Mouse (Mus musculus) heart, embryonic 10.5 days (tissue): ENCODE results near the gene Agk. TPM values are rescaled to one million over a fixed set of nuclear protein-coding genes. Genes with fewer than 3 reads are reported as not detected.

Source experiments
- DNase-seq: peaks from one replicate; pipeline ENCODE4 v3.0.0-alpha.2; 2017; ENCODE audit warnings: low spot score
- H3K27ac ChIP-seq: fragments of 300-500 bp; sonication (generic); 2 replicates; pipeline ENCODE4 v1.5.1; 2016; ENCODE audit warnings: mild to moderate bottlenecking
- H3K27me3 ChIP-seq: fragments of 300-500 bp; sonication (generic); 2 replicates; pipeline ENCODE4 v1.6.1; 2016; ENCODE audit warnings: mild to moderate bottlenecking; ENCODE audit not compliant: poor library complexity, insufficient read depth, severe bottlenecking
- H3K36me3 ChIP-seq: fragments of 300-500 bp; sonication (generic); 2 replicates; pipeline ENCODE4 v1.6.1; 2016; ENCODE audit warnings: mild to moderate bottlenecking, moderate library complexity
- H3K4me1 ChIP-seq: fragments of 300-500 bp; sonication (generic); 2 replicates; pipeline ENCODE4 v1.6.1; 2016; ENCODE audit warnings: mild to moderate bottlenecking
- H3K4me3 ChIP-seq: fragments of 300-500 bp; sonication (generic); 2 replicates; pipeline ENCODE4 v1.5.1; 2016; ENCODE audit warnings: mild to moderate bottlenecking, moderate library complexity
- H3K9me3 ChIP-seq: fragments of 300-500 bp; sonication (generic); 2 replicates; pipeline ENCODE4 v1.6.1; 2016; ENCODE audit warnings: mild to moderate bottlenecking, moderate library complexity
- WGBS: fragments of 180-500 bp; shearing (Covaris S2); methylation state at CpG from one replicate; pipeline ENCODE4 v1.1.7; 2016; 5-methylcytosine and 5-hydroxymethylcytosine counted together
- polyA plus RNA-seq: library from polyadenylated mRNA; unstranded; fragments of >200 nt; fragmentation: Nextera tagmentation; extraction: Ambion mirVana; gene quantifications from 2 replicates; pipeline ENCODE4 v1.2.1, GENCODE M21; 2016

Gene Agk
- polyA plus RNA-seq = 45.7 and 50.8 TPM in 2 replicates

- Histone ChIP-seq H3K36me3 (peaks cover 7% of the 10 kb centered on the region), H3K9me3 (no peaks in the 10 kb centered on the region), H3K27me3 (no peaks in the 10 kb centered on the region), H3K4me1 (no peaks in the 10 kb centered on the region), H3K4me3 (peak within 1 kb of the TSS; percentile 83), H3K27ac (peak within 1 kb of the TSS; percentile 97)
- WGBS = 3% methylated on average over 52 of the region's 52 CpGs
- DNase-seq = peak; percentile 88
Observed at GRCm38 (mm10) chr6:40324897-40325841, at the start of gene Agk. Gene Agk, plus strand, starts transcription at chr6:40325172.

GRCm38 (mm10) chr6:40300707-40301106 is 24.3 kb upstream of the Agk start:
- no peaks in the 10 kb centered on the region for H3K4me1 ChIP-seq
- no peak overlapping the region for H3K27ac ChIP-seq
- WGBS = 65% methylated on average over 5 of the region's 5 CpGs
- no peaks in the 10 kb centered on the region for H3K27me3 ChIP-seq
- H3K4me3 ChIP-seq = no peak overlapping the region
- H3K9me3 ChIP-seq = no peaks in the 10 kb centered on the region
- no peaks in the 10 kb centered on the region for H3K36me3 ChIP-seq
- DNase-seq = no peak

GRCm38 (mm10) chr6:40303379-40303778 is 21.6 kb upstream of the Agk start:
- Histone ChIP-seq H3K27me3 (no peaks in the 10 kb centered on the region), H3K9me3 (no peaks in the 10 kb centered on the region), H3K27ac (no peak overlapping the region), H3K4me1 (no peaks in the 10 kb centered on the region), H3K4me3 (no peak overlapping the region), H3K36me3 (no peaks in the 10 kb centered on the region)
- no peak for DNase-seq
- 8% methylated on average over 6 of the region's 6 CpGs for WGBS

- Histone ChIP-seq H3K27me3 (no peaks in the 10 kb centered on the region), H3K36me3 (no peaks in the 10 kb centered on the region), H3K9me3 (no peaks in the 10 kb centered on the region), H3K27ac (no peak overlapping the region), H3K4me1 (no peaks in the 10 kb centered on the region), H3K4me3 (no peak overlapping the region)
- no peak for DNase-seq
Observed at GRCm38 (mm10) chr6:40304972-40305371, 20.0 kb upstream of the Agk start.

GRCm38 (mm10) chr6:40326341-40326740 is 1.4 kb downstream of the Agk start:
- Histone ChIP-seq H3K27me3 (no peaks in the 10 kb centered on the region), H3K36me3 (peaks cover 11% of the 10 kb centered on the region), H3K9me3 (no peaks in the 10 kb centered on the region), H3K27ac (no peak overlapping the region), H3K4me3 (peak overlapping the region; percentile 83; the same call in 1 of the 2 replicates), H3K4me1 (no peaks in the 10 kb centered on the region)
- DNase-seq = no peak
- 83% methylated on average over 8 of the region's 8 CpGs for WGBS

- no peak for DNase-seq
- Histone ChIP-seq H3K27ac (no peak overlapping the region), H3K27me3 (no peaks in the 10 kb centered on the region), H3K4me1 (no peaks in the 10 kb centered on the region), H3K4me3 (no peak overlapping the region), H3K36me3 (peaks cover 43% of the 10 kb centered on the region), H3K9me3 (no peaks in the 10 kb centered on the region)
- WGBS = 81% methylated on average over 2 of the region's 2 CpGs
Observed at GRCm38 (mm10) chr6:40333497-40333896, 8.5 kb downstream of the Agk start.

GRCm38 (mm10) chr6:40336735-40337731 is 12.1 kb downstream of the Agk start:
- Histone ChIP-seq H3K4me3 (no peak overlapping the region), H3K4me1 (no peaks in the 10 kb centered on the region), H3K9me3 (no peaks in the 10 kb centered on the region), H3K27ac (no peak overlapping the region), H3K27me3 (no peaks in the 10 kb centered on the region), H3K36me3 (peaks cover 26% of the 10 kb centered on the region)
- WGBS = 86% methylated on average over 6 of the region's 6 CpGs
- DNase-seq = no peak

- Histone ChIP-seq H3K4me1 (peaks cover 4% of the 10 kb centered on the region; the same call in 1 of the 2 replicates), H3K36me3 (peaks cover 3% of the 10 kb centered on the region; the same call in 1 of the 2 replicates), H3K4me3 (no peak overlapping the region), H3K27me3 (no peaks in the 10 kb centered on the region), H3K27ac (no peak overlapping the region), H3K9me3 (no peaks in the 10 kb centered on the region)
- DNase-seq = no peak
- 54% methylated on average over 10 of the region's 10 CpGs for WGBS
Observed at GRCm38 (mm10) chr6:40346959-40347771, 22.2 kb downstream of the Agk start.

- 67% methylated on average over 1 of the region's 1 CpGs for WGBS
- Histone ChIP-seq H3K36me3 (peaks cover 8% of the 10 kb centered on the region; the same call in 1 of the 2 replicates), H3K4me3 (no peak overlapping the region), H3K9me3 (no peaks in the 10 kb centered on the region), H3K27ac (no peak overlapping the region), H3K4me1 (peaks cover 4% of the 10 kb centered on the region; the same call in 1 of the 2 replicates), H3K27me3 (no peaks in the 10 kb centered on the region)
- no peak for DNase-seq
Observed at GRCm38 (mm10) chr6:40347772-40348111, 22.8 kb downstream of the Agk start.

GRCm38 (mm10) chr6:40350041-40350440 is 25.1 kb downstream of the Agk start:
- no peak for DNase-seq
- H3K4me3 ChIP-seq = no peak overlapping the region
- no peaks in the 10 kb centered on the region for H3K27me3 ChIP-seq
- no peak overlapping the region for H3K27ac ChIP-seq
- H3K9me3 ChIP-seq = no peaks in the 10 kb centered on the region
- H3K4me1 ChIP-seq = peaks cover 4% of the 10 kb centered on the region; the same call in 1 of the 2 replicates
- peaks cover 18% of the 10 kb centered on the region; the same call in 1 of the 2 replicates for H3K36me3 ChIP-seq

GRCm38 (mm10) chr6:40350856-40351255 is 25.9 kb downstream of the Agk start:
- Histone ChIP-seq H3K27me3 (no peaks in the 10 kb centered on the region), H3K27ac (no peak overlapping the region), H3K4me3 (no peak overlapping the region), H3K36me3 (peaks cover 18% of the 10 kb centered on the region; the same call in 1 of the 2 replicates), H3K4me1 (peaks cover 4% of the 10 kb centered on the region; the same call in 1 of the 2 replicates), H3K9me3 (no peaks in the 10 kb centered on the region)
- DNase-seq = no peak

- no peak for DNase-seq
- Histone ChIP-seq H3K36me3 (peaks cover 18% of the 10 kb centered on the region; the same call in 1 of the 2 replicates), H3K27ac (no peak overlapping the region), H3K4me1 (no peaks in the 10 kb centered on the region), H3K27me3 (no peaks in the 10 kb centered on the region), H3K9me3 (no peaks in the 10 kb centered on the region), H3K4me3 (no peak overlapping the region)
- WGBS = 89% methylated on average over 7 of the region's 7 CpGs
Observed at GRCm38 (mm10) chr6:40353360-40353759, 28.4 kb downstream of the Agk start.
